Mouse (Mus musculus): ENCODE measurements around the gene Atrip. TPM values are rescaled to one million over a fixed set of nuclear protein-coding genes. Genes with fewer than 3 reads are reported as not detected.

Gene Atrip
- polyA plus RNA-seq, 2 experiments: 25.1 to 30.5 TPM

GRCm38 (mm10) chr9:109016973-109017604 lies 56.8 kb downstream of the Atrip start:
- ATAC-seq (ENCODE audit: low FRiP score, low read depth) (no peak), DNase-seq (ENCODE audit: low spot score) (no peak)
- H3K27me3 ChIP-seq (ENCODE audit: control insufficient read depth, insufficient read depth, low read length): no peaks in the 10 kb centered on the region
- no peak overlapping the region for H3K9ac ChIP-seq (ENCODE audit: low read depth, low read length, severe bottlenecking)
- peaks cover 4% of the 10 kb centered on the region; the same call in 1 of the 2 replicates for H3K36me3 ChIP-seq (ENCODE audit: control insufficient read depth, insufficient read depth, low read length)
- H3K4me3 ChIP-seq (replicated peaks; ENCODE audit: low read length): no peak overlapping the region
- H3K27ac ChIP-seq (replicated peaks; ENCODE audit: low read depth, low read length): no peak overlapping the region
- no peaks in the 10 kb centered on the region for H3K4me1 ChIP-seq (ENCODE audit: control insufficient read depth, insufficient read depth, low read length)
- WGBS: 51% methylated on average over 11 of the region's 11 CpGs
- no peak overlapping the region for H3K4me2 ChIP-seq (replicated peaks; ENCODE audit: low read depth, low read length, severe bottlenecking)
- H3K9me3 ChIP-seq (ENCODE audit: control insufficient read depth, low read length): no peaks in the 10 kb centered on the region
- TF ChIP-seq POLR2A (IDR thresholded peaks at IDR 0.05; ENCODE audit: borderline replicate concordance, extremely low read depth, insufficient read depth, insufficient read length): no peak

- WGBS: 45% methylated on average over 8 of the region's 8 CpGs
- no peak overlapping the region for H3K4me2 ChIP-seq (replicated peaks; ENCODE audit: low read depth, low read length, severe bottlenecking)
- H3K36me3 ChIP-seq (ENCODE audit: control insufficient read depth, insufficient read depth, low read length): peaks cover 15% of the 10 kb centered on the region
- H3K27me3 ChIP-seq (ENCODE audit: control insufficient read depth, insufficient read depth, low read length): no peaks in the 10 kb centered on the region
- no peaks in the 10 kb centered on the region for H3K9me3 ChIP-seq (ENCODE audit: control insufficient read depth, low read length)
- no peak overlapping the region for H3K9ac ChIP-seq (ENCODE audit: low read depth, low read length, severe bottlenecking)
- no peaks in the 10 kb centered on the region for H3K4me1 ChIP-seq (ENCODE audit: control insufficient read depth, insufficient read depth, low read length)
- H3K4me3 ChIP-seq (replicated peaks; ENCODE audit: low read length): no peak overlapping the region
- no peak overlapping the region for H3K27ac ChIP-seq (replicated peaks; ENCODE audit: low read depth, low read length)
- DNase-seq (ENCODE audit: low spot score) (no peak), ATAC-seq (ENCODE audit: low FRiP score, low read depth) (no peak)
- no peak for TF ChIP-seq POLR2A (IDR thresholded peaks at IDR 0.05; ENCODE audit: borderline replicate concordance, extremely low read depth, insufficient read depth, insufficient read length)
Measured at GRCm38 (mm10) chr9:109015397-109015796, 58.5 kb downstream of the Atrip start.

GRCm38 (mm10) chr9:109010316-109010690 lies 63.6 kb downstream of the Atrip start:
- Histone ChIP-seq H3K9ac (ENCODE audit: low read depth, low read length, severe bottlenecking) (0 out of 2 replicates have a peak overlapping the region, but pooled peaks have one; percentile 12), H3K27me3 (ENCODE audit: control insufficient read depth, insufficient read depth, low read length) (no peaks in the 10 kb centered on the region), H3K27ac (replicated peaks; ENCODE audit: low read depth, low read length) (no peak overlapping the region), H3K4me3 (replicated peaks; ENCODE audit: low read length) (no peak overlapping the region), H3K36me3 (ENCODE audit: control insufficient read depth, insufficient read depth, low read length) (peaks cover 25% of the 10 kb centered on the region), H3K4me1 (ENCODE audit: control insufficient read depth, insufficient read depth, low read length) (no peaks in the 10 kb centered on the region), H3K4me2 (replicated peaks; ENCODE audit: low read depth, low read length, severe bottlenecking) (no peak overlapping the region), H3K9me3 (ENCODE audit: control insufficient read depth, low read length) (no peaks in the 10 kb centered on the region)
- peak; percentile 11; the same call in 1 of the 2 replicates for ATAC-seq (ENCODE audit: low FRiP score, low read depth)
- 70% methylated on average over 14 of the region's 14 CpGs for WGBS
- no peak for TF ChIP-seq POLR2A (IDR thresholded peaks at IDR 0.05; ENCODE audit: borderline replicate concordance, extremely low read depth, insufficient read depth, insufficient read length)
- no peak for DNase-seq (ENCODE audit: low spot score)

GRCm38 (mm10) chr9:109009636-109010315 lies 64.1 kb downstream of the Atrip start:
- DNase-seq (ENCODE audit: low spot score) (peak; percentile 24), ATAC-seq (ENCODE audit: low FRiP score, low read depth) (peak; percentile 45)
- no peaks in the 10 kb centered on the region for H3K4me1 ChIP-seq (ENCODE audit: control insufficient read depth, insufficient read depth, low read length)
- H3K9ac ChIP-seq (ENCODE audit: low read depth, low read length, severe bottlenecking): 0 out of 2 replicates have a peak overlapping the region, but pooled peaks have one; percentile 12
- whole genome bisulfite sequencing: 37% methylated on average over 17 of the region's 17 CpGs
- H3K4me2 ChIP-seq (replicated peaks; ENCODE audit: low read depth, low read length, severe bottlenecking): no peak overlapping the region
- H3K9me3 ChIP-seq (ENCODE audit: control insufficient read depth, low read length): no peaks in the 10 kb centered on the region
- peaks cover 25% of the 10 kb centered on the region for H3K36me3 ChIP-seq (ENCODE audit: control insufficient read depth, insufficient read depth, low read length)
- no peak for TF ChIP-seq POLR2A (IDR thresholded peaks at IDR 0.05; ENCODE audit: borderline replicate concordance, extremely low read depth, insufficient read depth, insufficient read length)
- no peak overlapping the region for H3K4me3 ChIP-seq (replicated peaks; ENCODE audit: low read length)
- no peaks in the 10 kb centered on the region for H3K27me3 ChIP-seq (ENCODE audit: control insufficient read depth, insufficient read depth, low read length)
- no peak overlapping the region for H3K27ac ChIP-seq (replicated peaks; ENCODE audit: low read depth, low read length)

- DNase-seq (ENCODE audit: low spot score) (no peak), ATAC-seq (ENCODE audit: low FRiP score, low read depth) (no peak)
- no peaks in the 10 kb centered on the region for H3K27me3 ChIP-seq (ENCODE audit: control insufficient read depth, insufficient read depth, low read length)
- no peak overlapping the region for H3K27ac ChIP-seq (replicated peaks; ENCODE audit: low read depth, low read length)
- no peaks in the 10 kb centered on the region for H3K9me3 ChIP-seq (ENCODE audit: control insufficient read depth, low read length)
- H3K4me3 ChIP-seq (replicated peaks; ENCODE audit: low read length): no peak overlapping the region
- H3K36me3 ChIP-seq (ENCODE audit: control insufficient read depth, insufficient read depth, low read length): peaks cover 25% of the 10 kb centered on the region
- H3K9ac ChIP-seq (ENCODE audit: low read depth, low read length, severe bottlenecking): no peak overlapping the region
- H3K4me1 ChIP-seq (ENCODE audit: control insufficient read depth, insufficient read depth, low read length): no peaks in the 10 kb centered on the region
- WGBS: 56% methylated on average over 9 of the region's 10 CpGs
- no peak overlapping the region for H3K4me2 ChIP-seq (replicated peaks; ENCODE audit: low read depth, low read length, severe bottlenecking)
- no peak for TF ChIP-seq POLR2A (IDR thresholded peaks at IDR 0.05; ENCODE audit: borderline replicate concordance, extremely low read depth, insufficient read depth, insufficient read length)
Measured at GRCm38 (mm10) chr9:109008994-109009635, 64.8 kb downstream of the Atrip start.
